Comparison of ENCODE assay signal across 8 mouse cellular contexts in the genomic region with DNA sequence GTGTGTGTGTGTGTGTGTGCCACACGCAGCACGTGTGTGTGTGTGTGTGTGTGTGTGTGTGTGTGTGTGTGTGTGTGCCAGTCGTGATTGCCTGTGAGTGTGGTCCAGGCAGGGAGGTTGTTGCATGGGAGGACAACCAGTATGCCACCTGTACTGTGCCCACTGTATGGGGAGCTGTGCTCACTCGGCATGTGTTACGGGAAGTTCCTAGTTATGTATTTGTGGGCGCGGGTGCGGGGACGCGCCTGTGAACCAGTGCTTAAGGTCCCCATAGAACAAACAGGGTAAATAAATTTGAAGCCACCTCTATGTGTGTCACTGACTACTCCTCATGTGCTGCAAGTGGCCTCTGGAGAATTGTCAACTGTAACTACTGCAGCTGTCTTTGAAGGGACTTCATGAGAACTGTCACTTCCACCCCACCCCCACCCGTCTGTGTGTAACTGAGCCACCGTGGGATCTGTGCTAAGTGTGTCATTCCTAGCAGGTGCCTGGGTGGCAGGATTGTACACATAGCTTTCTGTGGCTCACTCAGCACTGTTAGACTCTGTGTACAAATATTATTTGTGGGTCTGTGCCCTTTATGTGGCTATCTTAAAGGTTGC. TPM values are rescaled to one million over a fixed set of nuclear protein-coding genes. Genes with fewer than 3 reads are reported as not detected.
DNase-seq lines count a peak whose midpoint lies in the region; ATAC-seq lines count a peak whose summit lies in the region.

No protein-coding gene starts in this region.

- DNase-seq in lung, postnatal 36 days, result no peak
- peak; percentile 62 for DNase-seq in c-Kit-positive CD71-negative TER-119-negative erythroid progenitor cells, embryonic 14.5 days (ENCODE audit: low read depth)
- no peak for DNase-seq in hindbrain, embryonic 14.5 days (ENCODE audit: low spot score)
- DNase-seq in ovary, adult 18-20 months (ENCODE audit: low spot score), result no peak
- DNase-seq in adrenal gland, adult 8-10 months, result no peak
- no peak for DNase-seq in left cerebral cortex, adult 9 months (ENCODE audit: low spot score in 2 of 2)

- 34% methylated on average over 10 of the region's 12 CpGs for WGBS in lung, embryonic 16.5 days
- 63% methylated on average over 10 of the region's 12 CpGs for WGBS in hindbrain, embryonic 14.5 days
- WGBS in midbrain, embryonic 13.5 days, result 82% methylated on average over 11 of the region's 12 CpGs

- no peaks in the 10 kb centered on the region for H3K27me3 ChIP-seq in lung, embryonic 16.5 days (ENCODE audit: control insufficient read depth, insufficient read depth, low read depth, low read length)
- no peaks in the 10 kb centered on the region for H3K27me3 ChIP-seq in hindbrain, embryonic 14.5 days (ENCODE audit: control insufficient read depth, insufficient read depth, low read length)
- peaks cover 13% of the 10 kb centered on the region for H3K27me3 ChIP-seq in midbrain, embryonic 13.5 days

- 0 out of 2 replicates have a peak, but pooled peaks have one; percentile 3 for ATAC-seq in lung, embryonic 16.5 days (ENCODE audit: low read depth)
- ATAC-seq in hindbrain, embryonic 14.5 days (ENCODE audit: low FRiP score), result no peak
- ATAC-seq in midbrain, embryonic 13.5 days, result no peak

- H3K27ac ChIP-seq in lung, embryonic 16.5 days (ENCODE audit: low read length), result peak overlapping the region; percentile 100
- no peak overlapping the region; the same call in 1 of the 2 replicates for H3K27ac ChIP-seq in hindbrain, embryonic 14.5 days
- H3K27ac ChIP-seq in midbrain, embryonic 13.5 days, result no peak overlapping the region

- peaks cover 6% of the 10 kb centered on the region for H3K36me3 ChIP-seq in lung, embryonic 16.5 days (ENCODE audit: control insufficient read depth, insufficient read depth, low read length)
- peaks cover 16% of the 10 kb centered on the region; the same call in 1 of the 2 replicates for H3K36me3 ChIP-seq in hindbrain, embryonic 14.5 days (replicated peaks; ENCODE audit: control insufficient read depth, insufficient read depth)
- peaks cover 19% of the 10 kb centered on the region for H3K36me3 ChIP-seq in midbrain, embryonic 13.5 days

- peak overlapping the region; percentile 17; the same call in 1 of the 2 replicates for H3K4me3 ChIP-seq in lung, embryonic 16.5 days (ENCODE audit: low read length)
- H3K4me3 ChIP-seq in hindbrain, embryonic 14.5 days (replicated peaks; ENCODE audit: low read length), result no peak overlapping the region
- no peak overlapping the region for H3K4me3 ChIP-seq in midbrain, embryonic 13.5 days (replicated peaks)

- H3K9me3 ChIP-seq in lung, embryonic 16.5 days (ENCODE audit: control insufficient read depth, low read length), result no peaks in the 10 kb centered on the region
- H3K9me3 ChIP-seq in hindbrain, embryonic 14.5 days (ENCODE audit: control insufficient read depth, low read length), result no peaks in the 10 kb centered on the region
- H3K9me3 ChIP-seq in midbrain, embryonic 13.5 days, result no peaks in the 10 kb centered on the region

- H3K4me2 ChIP-seq in lung, embryonic 16.5 days (ENCODE audit: low read depth, low read length), result peak overlapping the region; percentile 80
- peak overlapping the region; percentile 42 for H3K4me2 ChIP-seq in hindbrain, embryonic 14.5 days (replicated peaks)
- peak overlapping the region; percentile 51 for H3K4me2 ChIP-seq in midbrain, embryonic 13.5 days (replicated peaks)

- peak overlapping the region; percentile 78 for H3K9ac ChIP-seq in lung, embryonic 16.5 days (ENCODE audit: low read length)
- H3K9ac ChIP-seq in hindbrain, embryonic 14.5 days, result no peak overlapping the region
- no peak overlapping the region for H3K9ac ChIP-seq in midbrain, embryonic 13.5 days (replicated peaks)

- H3K4me1 ChIP-seq in lung, embryonic 16.5 days (replicated peaks; ENCODE audit: control insufficient read depth, insufficient read depth, low read length), result peaks cover 49% of the 10 kb centered on the region
- H3K4me1 ChIP-seq in hindbrain, embryonic 14.5 days (replicated peaks; ENCODE audit: control insufficient read depth, insufficient read depth, low read length), result peaks cover 29% of the 10 kb centered on the region
- H3K4me1 ChIP-seq in midbrain, embryonic 13.5 days (replicated peaks), result peaks cover 49% of the 10 kb centered on the region

RNA-seq across cellular contexts. Expression of a gene that starts 2.4 kb away (rescaled TPM):
- 23.9 and 26.8 TPM in 2 replicates for polyA plus RNA-seq in lung, embryonic 16.5 days (2015; fragmentation: Nextera tagmentation; extraction: Ambion mirVana)
- 3.0 and 3.7 TPM in 2 replicates for polyA plus RNA-seq in hindbrain, embryonic 14.5 days (2014; fragmentation: Nextera tagmentation; extraction: Ambion mirVana)
- 3.1 and 4.2 TPM in 2 replicates for polyA plus RNA-seq in midbrain, embryonic 13.5 days (2015; fragmentation: Nextera tagmentation; extraction: Ambion mirVana)
- 10 to 100 TPM; 12.8 to 33.6 (median 21.5) TPM for total RNA-seq in adrenal gland, adult 8-10 months (2022)

RNA-seq across cellular contexts. Expression of a gene that starts 10.1 kb away (rescaled TPM):
- polyA plus RNA-seq in lung, embryonic 16.5 days (2015; fragmentation: Nextera tagmentation; extraction: Ambion mirVana), result 69.0 and 70.0 TPM in 2 replicates
- polyA plus RNA-seq in hindbrain, embryonic 14.5 days (2014; fragmentation: Nextera tagmentation; extraction: Ambion mirVana), result 21.5 and 25.5 TPM in 2 replicates
- 34.5 and 37.6 TPM in 2 replicates for polyA plus RNA-seq in midbrain, embryonic 13.5 days (2015; fragmentation: Nextera tagmentation; extraction: Ambion mirVana)
- 10 to 100 TPM; 13.6 to 28.9 (median 20.9) TPM for total RNA-seq in adrenal gland, adult 8-10 months (2022)

RNA-seq across cellular contexts. Expression of a gene that starts 10.1 kb away (rescaled TPM):
- 46.8 and 50.2 TPM in 2 replicates for polyA plus RNA-seq in lung, embryonic 16.5 days (2015; fragmentation: Nextera tagmentation; extraction: Ambion mirVana)
- polyA plus RNA-seq in hindbrain, embryonic 14.5 days (2014; fragmentation: Nextera tagmentation; extraction: Ambion mirVana), result 39.2 and 44.5 TPM in 2 replicates
- polyA plus RNA-seq in midbrain, embryonic 13.5 days (2015; fragmentation: Nextera tagmentation; extraction: Ambion mirVana), result 43.4 and 49.5 TPM in 2 replicates
- total RNA-seq in adrenal gland, adult 8-10 months (2022), result 10 to 100 TPM; 24.5 to 44.1 (median 29.5) TPM

RNA-seq across cellular contexts. Expression of a gene that starts 10.3 kb away (rescaled TPM):
- 87.6 and 89.7 TPM in 2 replicates for polyA plus RNA-seq in lung, embryonic 16.5 days (2015; fragmentation: Nextera tagmentation; extraction: Ambion mirVana)
- 73.9 and 74.3 TPM in 2 replicates for polyA plus RNA-seq in hindbrain, embryonic 14.5 days (2014; fragmentation: Nextera tagmentation; extraction: Ambion mirVana)
- polyA plus RNA-seq in midbrain, embryonic 13.5 days (2015; fragmentation: Nextera tagmentation; extraction: Ambion mirVana), result 97.9 and 99.2 TPM in 2 replicates
- 100 to 1,000 TPM in 1 of 4 experiments, 10 to 100 TPM in 3; 61.6 to 102 (median 87.9) TPM for total RNA-seq in adrenal gland, adult 8-10 months (2022)

RNA-seq across cellular contexts. Expression of a gene that starts 32.0 kb away (rescaled TPM):
- polyA plus RNA-seq in lung, embryonic 16.5 days (2015; fragmentation: Nextera tagmentation; extraction: Ambion mirVana), result 981 and 1,007 TPM in 2 replicates
- 521 and 677 TPM in 2 replicates for polyA plus RNA-seq in hindbrain, embryonic 14.5 days (2014; fragmentation: Nextera tagmentation; extraction: Ambion mirVana)
- polyA plus RNA-seq in midbrain, embryonic 13.5 days (2015; fragmentation: Nextera tagmentation; extraction: Ambion mirVana), result 531 and 537 TPM in 2 replicates
- 1,000 to 10,000 TPM in 3 of 4 experiments, 100 to 1,000 TPM in 1; 948 to 1,196 (median 1,106) TPM for total RNA-seq in adrenal gland, adult 8-10 months (2022)
